Mouse (Mus musculus) neural tube, embryonic 15.5 days (tissue): Measurements from ENCODE around the gene Abhd17a. TPM values are rescaled to one million over a fixed set of nuclear protein-coding genes. Genes with fewer than 3 reads are reported as not detected.

Experiments used
- ATAC-seq: fragments of 200-750 bp; cut with Nextera tagmentation; 2 replicates; pipeline ENCODE4 v1.8.0; 2017; ENCODE audit warnings: mild to moderate bottlenecking, moderate TSS enrichment, moderate library complexity; ENCODE audit not compliant: low FRiP score
- H3K27ac ChIP-seq: fragments of 300-500 bp; sonication (generic); replicated peaks from 2 replicates; pipeline ENCODE4 v1.5.1; 2015; ENCODE audit warnings: mild to moderate bottlenecking, inconsistent platforms
- H3K27me3 ChIP-seq: fragments of 300-500 bp; sonication (generic); replicated peaks from 2 replicates; pipeline ENCODE4 v1.6.1; 2015; ENCODE audit warnings: inconsistent platforms
- H3K36me3 ChIP-seq: fragments of 300-500 bp; sonication (generic); 2 replicates; pipeline ENCODE4 v1.6.1; 2015; ENCODE audit warnings: inconsistent platforms
- H3K4me1 ChIP-seq: fragments of 300-500 bp; sonication (generic); 2 replicates; pipeline ENCODE4 v1.6.1; 2015; ENCODE audit warnings: inconsistent platforms
- H3K4me2 ChIP-seq: fragments of 300-500 bp; sonication (generic); 2 replicates; pipeline ENCODE4 v1.6.1; 2015; ENCODE audit warnings: inconsistent platforms, mild to moderate bottlenecking, moderate library complexity
- H3K4me3 ChIP-seq: fragments of 300-500 bp; sonication (generic); replicated peaks from 2 replicates; pipeline ENCODE4 v1.5.1; 2015; ENCODE audit warnings: mild to moderate bottlenecking, inconsistent platforms
- H3K9ac ChIP-seq: fragments of 300-500 bp; sonication (generic); replicated peaks from 2 replicates; pipeline ENCODE4 v1.6.1; 2015; ENCODE audit warnings: mild to moderate bottlenecking, inconsistent platforms
- H3K9me3 ChIP-seq: fragments of 300-500 bp; sonication (generic); replicated peaks from 2 replicates; pipeline ENCODE4 v1.6.1; 2016; ENCODE audit warnings: inconsistent platforms
- WGBS: fragments of 180-500 bp; shearing (Covaris S2); methylation state at CpG from one replicate; pipeline ENCODE4 v1.1.7; 2015; ENCODE audit warnings: mixed read lengths; 5-methylcytosine and 5-hydroxymethylcytosine counted together
- polyA plus RNA-seq: library from polyadenylated mRNA; unstranded; fragments of >200 nt; fragmentation: Nextera tagmentation; extraction: Ambion mirVana; gene quantifications from 2 replicates; pipeline ENCODE4 v1.2.1, GENCODE M21; 2015

Abhd17a gene
- polyA plus RNA-seq, 1 experiment from 2014 or later = 152 TPM

DNA sequence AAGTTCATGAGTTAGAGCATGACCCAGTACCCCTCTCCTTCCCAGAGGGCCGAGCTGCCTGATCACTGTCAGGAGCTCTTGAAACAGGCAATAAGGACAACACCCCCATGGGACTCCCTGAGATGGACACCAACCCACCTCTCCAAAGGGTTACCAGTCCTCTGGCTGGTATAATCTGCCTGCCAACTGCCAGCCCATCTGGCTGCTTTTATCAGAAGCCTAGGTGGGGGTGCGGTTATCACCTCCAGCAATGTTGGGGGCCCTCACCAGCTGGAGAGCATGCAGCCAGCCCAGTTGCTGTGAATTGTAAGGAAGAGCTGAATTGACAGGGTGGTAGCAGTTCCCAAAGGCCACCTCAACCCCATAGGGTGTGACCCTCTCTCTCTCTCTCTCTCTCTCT, 17.7 kb downstream of the Abhd17a start:
- Histone ChIP-seq H3K9ac (no peak overlapping the region; the same call in 1 of the 2 replicates), H3K4me1 (peaks cover 56% of the 10 kb centered on the region), H3K36me3 (no peaks in the 10 kb centered on the region), H3K27me3 (no peaks in the 10 kb centered on the region), H3K9me3 (no peaks in the 10 kb centered on the region), H3K27ac (no peak overlapping the region), H3K4me2 (no peak overlapping the region), H3K4me3 (no peak overlapping the region)
- 83% methylated on average over 2 of the region's 2 CpGs for WGBS
- ATAC-seq = no peak

DNA sequence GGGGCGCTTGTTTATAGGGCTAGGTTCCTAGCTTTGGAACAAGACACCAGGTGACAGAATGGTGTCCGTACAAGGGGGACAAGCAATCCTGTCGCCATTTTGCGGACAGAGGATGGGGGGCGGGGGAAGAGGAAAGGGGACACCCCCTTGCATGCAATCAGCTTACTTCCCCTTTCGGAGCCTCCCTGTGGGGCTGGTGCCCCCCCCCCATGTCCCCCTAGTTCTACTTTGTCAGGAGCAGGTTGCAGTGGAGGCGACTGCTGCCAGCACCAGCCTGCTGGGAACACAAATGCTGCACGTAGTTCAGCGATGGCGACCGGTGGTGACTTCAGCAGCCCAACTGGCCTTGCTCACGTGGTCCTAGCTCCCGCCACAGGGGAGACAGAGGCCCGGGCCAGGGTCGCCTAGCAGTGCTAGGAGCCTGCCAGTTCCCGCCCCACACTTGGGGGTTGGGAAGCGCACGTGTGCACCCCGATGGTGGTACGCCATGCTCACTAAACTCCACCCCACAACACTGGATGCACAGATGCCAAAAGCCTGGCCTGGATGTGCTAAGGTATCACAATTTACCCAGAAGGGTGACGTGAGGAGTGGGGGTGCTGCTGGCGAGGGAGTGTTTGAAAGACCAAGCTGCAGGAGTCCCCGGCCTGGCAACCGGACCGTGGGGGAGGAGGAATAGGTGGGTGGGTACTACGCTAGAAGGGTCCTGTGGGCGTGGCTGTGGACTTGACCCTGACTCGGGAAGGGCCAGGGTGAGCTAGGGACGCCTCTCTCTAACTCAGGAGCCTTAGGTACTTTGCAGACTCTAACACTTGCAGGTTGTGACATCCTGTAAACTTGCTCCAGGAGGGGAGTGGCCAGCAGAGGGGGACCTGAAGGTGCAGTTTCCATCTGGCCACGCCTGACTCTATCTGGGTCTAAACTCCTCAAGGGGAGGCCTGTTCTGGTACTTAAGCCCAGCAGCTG, 19.0 kb downstream of the Abhd17a start:
- H3K9ac ChIP-seq = peak overlapping the region; percentile 26; the same call in 1 of the 2 replicates
- H3K9me3 ChIP-seq = no peaks in the 10 kb centered on the region
- 22% methylated on average over 30 of the region's 30 CpGs for WGBS
- 0 out of 2 replicates have a peak overlapping the region, but pooled peaks have one; percentile 1 for H3K4me3 ChIP-seq
- ATAC-seq = no peak
- peak overlapping the region; percentile 38 for H3K4me2 ChIP-seq
- no peaks in the 10 kb centered on the region for H3K36me3 ChIP-seq
- peaks cover 66% of the 10 kb centered on the region for H3K4me1 ChIP-seq
- H3K27me3 ChIP-seq = no peaks in the 10 kb centered on the region
- H3K27ac ChIP-seq = peak overlapping the region; percentile 2; the same call in 1 of the 2 replicates

GRCm38 (mm10) chr10:80570419-80570818, 19.7 kb downstream of the Abhd17a start:
- H3K9me3 ChIP-seq = no peaks in the 10 kb centered on the region
- H3K4me2 ChIP-seq = peak overlapping the region; percentile 38; the same call in 1 of the 2 replicates
- H3K9ac ChIP-seq = no peak overlapping the region
- no peak overlapping the region for H3K4me3 ChIP-seq
- H3K27ac ChIP-seq = 0 out of 2 replicates have a peak overlapping the region, but pooled peaks have one; percentile 2
- no peaks in the 10 kb centered on the region for H3K36me3 ChIP-seq
- peaks cover 61% of the 10 kb centered on the region for H3K4me1 ChIP-seq
- whole genome bisulfite sequencing = 84% methylated on average over 10 of the region's 10 CpGs
- no peak for ATAC-seq
- H3K27me3 ChIP-seq = no peaks in the 10 kb centered on the region

DNA sequence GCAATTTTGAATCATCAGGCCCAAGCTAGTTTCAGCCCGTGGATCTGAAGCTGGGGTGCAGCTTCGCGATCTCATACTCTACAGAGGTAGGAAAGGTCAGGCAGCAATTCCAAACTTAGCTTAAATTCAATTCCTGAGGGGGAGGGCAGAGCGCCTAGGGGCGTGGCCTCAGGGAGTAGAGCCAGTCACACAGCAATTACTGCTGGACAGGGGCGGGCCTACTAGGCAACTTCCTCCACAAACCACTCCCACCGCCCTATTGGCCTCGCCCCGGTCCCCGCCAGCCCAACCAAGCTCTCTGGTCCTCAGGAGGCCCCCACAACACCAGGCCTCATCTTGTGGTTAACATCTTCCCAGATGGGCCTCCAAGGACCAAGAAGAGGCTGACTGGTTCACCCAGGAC, 20.5 kb downstream of the Abhd17a start:
- ATAC-seq = no peak
- H3K9ac ChIP-seq = no peak overlapping the region
- 42% methylated on average over 10 of the region's 10 CpGs for WGBS
- H3K4me3 ChIP-seq = no peak overlapping the region
- H3K36me3 ChIP-seq = no peaks in the 10 kb centered on the region
- H3K4me2 ChIP-seq = peak overlapping the region; percentile 3; the same call in 1 of the 2 replicates
- H3K27ac ChIP-seq = no peak overlapping the region
- H3K4me1 ChIP-seq = peaks cover 53% of the 10 kb centered on the region
- no peaks in the 10 kb centered on the region for H3K9me3 ChIP-seq
- no peaks in the 10 kb centered on the region for H3K27me3 ChIP-seq

GRCm38 (mm10) chr10:80568876-80569275, 21.3 kb downstream of the Abhd17a start:
- H3K27ac ChIP-seq = no peak overlapping the region
- H3K4me2 ChIP-seq = no peak overlapping the region
- H3K4me3 ChIP-seq = no peak overlapping the region
- no peak overlapping the region for H3K9ac ChIP-seq
- no peaks in the 10 kb centered on the region for H3K36me3 ChIP-seq
- ATAC-seq = no peak
- no peaks in the 10 kb centered on the region for H3K27me3 ChIP-seq
- 97% methylated on average over 29 of the region's 29 CpGs for WGBS
- H3K4me1 ChIP-seq = peaks cover 45% of the 10 kb centered on the region
- no peaks in the 10 kb centered on the region for H3K9me3 ChIP-seq

DNA sequence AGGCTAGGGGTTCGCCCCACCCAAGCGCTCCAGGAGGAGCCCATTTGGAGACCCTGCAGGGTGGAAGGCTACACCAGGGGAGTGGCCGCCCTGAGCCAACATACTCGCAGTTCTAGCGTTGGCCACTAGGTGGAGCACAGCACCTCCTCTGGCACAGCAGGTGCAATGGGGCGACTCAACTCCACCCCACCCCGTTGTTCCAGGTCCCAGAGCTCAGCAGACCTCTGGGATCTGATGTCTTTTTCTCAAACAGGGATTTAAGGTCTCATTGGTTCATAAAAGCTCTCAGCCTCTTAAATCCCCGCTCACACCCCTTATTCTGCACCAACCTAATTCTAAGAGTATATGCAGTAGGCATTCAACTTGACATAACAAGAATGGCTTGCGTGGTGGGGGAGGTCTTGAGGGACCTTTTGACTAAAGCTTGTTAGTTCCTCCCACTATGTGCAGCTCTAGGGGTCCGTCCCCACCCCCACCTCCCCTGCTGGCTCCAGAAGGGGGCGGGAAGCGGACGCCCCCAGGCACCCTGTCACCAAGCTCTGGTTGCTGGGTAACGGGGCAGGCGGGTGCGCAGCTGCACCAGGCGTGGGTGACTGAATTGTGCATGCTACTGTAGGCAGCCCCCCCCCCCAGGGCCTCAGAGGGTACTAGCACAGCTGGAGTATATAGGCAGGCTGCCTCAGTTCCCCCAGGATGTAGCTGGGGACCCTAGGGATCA, 23.6 kb downstream of the Abhd17a start:
- H3K27ac ChIP-seq = peak overlapping the region; percentile 60
- H3K4me3 ChIP-seq = peak overlapping the region; percentile 12; the same call in 1 of the 2 replicates
- 11% methylated on average over 17 of the region's 17 CpGs for WGBS
- H3K36me3 ChIP-seq = no peaks in the 10 kb centered on the region
- H3K4me2 ChIP-seq = peak overlapping the region; percentile 47
- H3K9me3 ChIP-seq = no peaks in the 10 kb centered on the region
- H3K4me1 ChIP-seq = peaks cover 42% of the 10 kb centered on the region
- no peaks in the 10 kb centered on the region for H3K27me3 ChIP-seq
- 0 out of 2 replicates have a peak overlapping the region, but pooled peaks have one; percentile 28 for H3K9ac ChIP-seq
- ATAC-seq = peak; percentile 30

GRCm38 (mm10) chr10:80561116-80561944, 28.8 kb downstream of the Abhd17a start, which contains the start of gene Rexo1:
Gene Rexo1, minus strand, starts transcription at chr10:80561560.
- WGBS = 0% methylated on average over 69 of the region's 72 CpGs
- Histone ChIP-seq H3K9ac (peak within 1 kb of the TSS; percentile 90), H3K4me3 (peak within 1 kb of the TSS; percentile 98), H3K27ac (peak within 1 kb of the TSS; percentile 94), H3K9me3 (no peaks in the 10 kb centered on the region), H3K27me3 (no peaks in the 10 kb centered on the region), H3K4me2 (peak within 1 kb of the TSS; percentile 82), H3K4me1 (peaks cover 51% of the 10 kb centered on the region), H3K36me3 (no peaks in the 10 kb centered on the region)
- peak; percentile 83 for ATAC-seq

DNA sequence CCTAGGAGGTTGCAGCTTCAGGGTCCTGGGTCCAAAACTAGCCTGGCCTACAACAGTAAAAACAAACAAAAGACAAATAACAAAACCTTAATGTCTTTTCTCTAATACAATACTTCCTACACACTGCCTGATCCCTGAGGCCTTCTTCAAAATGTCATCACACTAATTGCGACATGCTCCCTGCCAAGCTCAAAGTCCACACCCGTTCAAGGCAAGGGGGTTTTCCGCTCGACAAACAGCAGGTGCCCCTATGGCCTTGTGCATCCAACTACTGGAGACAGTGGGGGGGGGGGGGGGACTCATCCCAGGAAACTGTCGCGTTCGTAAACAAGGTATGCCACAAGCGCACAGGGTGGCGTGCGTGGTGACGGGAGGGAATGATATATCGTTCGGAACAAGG, 29.5 kb downstream of the Abhd17a start:
- Histone ChIP-seq H3K36me3 (no peaks in the 10 kb centered on the region), H3K4me3 (peak overlapping the region; percentile 98), H3K4me2 (peak overlapping the region; percentile 82), H3K4me1 (peaks cover 47% of the 10 kb centered on the region), H3K27ac (peak overlapping the region; percentile 94), H3K9me3 (no peaks in the 10 kb centered on the region), H3K9ac (peak overlapping the region; percentile 90), H3K27me3 (no peaks in the 10 kb centered on the region)
- no peak for ATAC-seq
- WGBS = 1% methylated on average over 13 of the region's 13 CpGs

DNA sequence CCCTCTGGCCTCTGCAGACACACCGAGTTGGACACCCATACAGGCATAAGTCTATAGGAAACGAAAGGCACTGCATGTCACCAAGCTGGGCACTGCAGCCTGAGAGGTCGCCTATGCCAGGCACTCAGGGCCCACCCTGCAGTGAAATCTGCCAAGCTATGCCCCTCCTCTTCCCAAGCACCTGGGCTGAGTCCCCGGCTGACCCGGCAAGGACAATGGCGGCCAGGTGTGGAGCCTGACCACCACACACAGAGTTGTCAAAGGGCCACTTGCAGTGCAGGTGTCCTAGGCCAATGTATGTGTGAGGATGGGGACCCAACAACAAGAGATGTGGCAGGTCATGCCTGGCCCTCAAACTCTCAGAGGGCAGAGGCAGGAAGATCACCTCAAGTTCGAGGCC, 30.7 kb downstream of the Abhd17a start:
- Histone ChIP-seq H3K4me2 (peak overlapping the region; percentile 82), H3K36me3 (no peaks in the 10 kb centered on the region), H3K27me3 (no peaks in the 10 kb centered on the region), H3K4me3 (no peak overlapping the region), H3K9me3 (no peaks in the 10 kb centered on the region), H3K9ac (no peak overlapping the region), H3K27ac (no peak overlapping the region), H3K4me1 (peaks cover 50% of the 10 kb centered on the region)
- WGBS = 92% methylated on average over 7 of the region's 7 CpGs
- no peak for ATAC-seq

DNA sequence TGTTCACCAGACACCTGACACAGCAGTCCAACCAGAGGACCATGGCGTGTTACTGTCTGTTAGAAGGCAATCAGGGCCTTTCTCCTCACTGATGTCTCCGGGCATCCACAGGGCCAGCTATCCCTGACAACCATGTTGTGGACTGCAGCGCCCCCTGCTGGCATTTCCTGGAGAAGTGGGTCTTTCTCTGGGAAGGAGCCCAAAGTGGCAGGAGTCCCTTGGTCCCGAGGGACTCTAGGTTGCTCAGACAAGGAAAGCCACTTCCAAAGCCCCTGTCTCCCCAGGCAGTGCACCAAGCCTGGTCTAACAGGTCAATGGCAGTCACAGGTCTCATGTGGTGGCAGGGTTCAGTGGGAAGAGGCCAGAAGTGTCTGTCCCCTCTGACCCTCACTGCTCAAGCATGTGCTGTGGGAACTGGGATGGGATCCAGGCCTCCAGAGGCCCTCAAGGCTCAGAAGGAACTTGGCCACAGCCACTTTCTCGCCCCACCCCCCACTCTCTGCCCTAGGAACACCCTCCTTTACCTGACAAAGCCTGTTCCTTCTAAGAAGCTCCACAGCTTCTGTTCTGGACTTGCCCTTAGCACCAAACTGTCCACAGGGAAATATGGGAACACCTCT, 32.7 kb downstream of the Abhd17a start:
- Histone ChIP-seq H3K27ac (no peak overlapping the region), H3K4me3 (no peak overlapping the region), H3K27me3 (no peaks in the 10 kb centered on the region), H3K4me1 (peaks cover 49% of the 10 kb centered on the region), H3K9ac (no peak overlapping the region), H3K4me2 (no peak overlapping the region), H3K9me3 (no peaks in the 10 kb centered on the region), H3K36me3 (no peaks in the 10 kb centered on the region)
- whole genome bisulfite sequencing = 35% methylated on average over 5 of the region's 5 CpGs
- ATAC-seq = no peak
